Mouse (Mus musculus) B cell, adult 67 days (primary cell): ENCODE measurements around the gene Prss45. TPM values are rescaled to one million over a fixed set of nuclear protein-coding genes. Genes with fewer than 3 reads are reported as not detected.

Experiments used
- total RNA-seq, 2 experiments: library from RNA; stranded (reverse); gene quantifications; 4 replicates each; pipeline ENCODE4 v1.2.4; 2023

Prss45 gene
- total RNA-seq, result not detected

GRCm38 (mm10) chr9:110834411-110834810 lies at the start of gene Prss45:
Gene Prss45 (plus strand): TSS chr9:110834588.

GRCm38 (mm10) chr9:110797866-110798265 lies 36.5 kb upstream of the Prss45 start, which contains the start of gene Prss42:
Gene Prss42 (plus strand): TSS chr9:110798166.

GRCm38 (mm10) chr9:110813789-110814188 lies 20.6 kb upstream of the Prss45 start, which contains the start of gene Prss44:
Gene Prss44 (plus strand): TSS chr9:110813994.

GRCm38 (mm10) chr9:110826390-110826789 lies 8.0 kb upstream of the Prss45 start, which contains the start of gene Prss43:
Gene Prss43 (plus strand): TSS chr9:110826690.

GRCm38 (mm10) chr9:110844206-110844605 lies 9.8 kb downstream of the Prss45 start, which contains the start of gene Prss46:
Gene Prss46 (plus strand): TSS chr9:110844506.

GRCm38 (mm10) chr9:110857781-110858472 lies 23.5 kb downstream of the Prss45 start, which contains the start of gene Prss50:
Gene Prss50 (plus strand): TSS chr9:110857967.

GRCm38 (mm10) chr9:110879191-110879920 lies 45.0 kb downstream of the Prss45 start, which contains the start of gene Als2cl:
Gene Als2cl (plus strand): TSS chr9:110879870.

GRCm38 (mm10) chr9:110879998-110880561 lies 45.7 kb downstream of the Prss45 start, which contains the start of gene Tmie:
Gene Tmie (minus strand): TSS chr9:110880113.

Other genes starting within 250 kb of the Prss45 start
- 1 to 10 TPM; 2.7 to 3.8 TPM for gene Nradd, start 210.1 kb upstream of the Prss45 start, total RNA-seq
- 10 to 100 TPM; 33.5 to 41.6 TPM for gene Nbeal2, start 180.4 kb upstream of the Prss45 start, total RNA-seq
- gene Ccdc12, start 178.1 kb upstream of the Prss45 start, total RNA-seq, result 10 to 100 TPM; 68.8 to 88.5 TPM
- gene Myl3, start 92.7 kb upstream of the Prss45 start, total RNA-seq, result under 1 TPM in 1 of 2 experiments, not detected in 1; 0.83 TPM
- not detected for gene Pth1r, start 87.4 kb upstream of the Prss45 start, total RNA-seq
- not detected for gene Prss42, start 36.4 kb upstream of the Prss45 start, total RNA-seq
- gene Prss44, start 20.6 kb upstream of the Prss45 start, total RNA-seq, result not detected
- not detected for gene Prss43, start 7.9 kb upstream of the Prss45 start, total RNA-seq
- gene Prss46, start 9.9 kb downstream of the Prss45 start, total RNA-seq, result not detected
- not detected for gene Prss50, start 23.4 kb downstream of the Prss45 start, total RNA-seq
- 1 to 10 TPM in 1 of 2 experiments, under 1 TPM in 1; 0.68 to 1.1 TPM for gene Als2cl, start 45.3 kb downstream of the Prss45 start, total RNA-seq
- gene Tmie, start 45.5 kb downstream of the Prss45 start, total RNA-seq, result not detected
- not detected for gene Fam240a, start 82.3 kb downstream of the Prss45 start, total RNA-seq
- gene Tdgf1, start 111.6 kb downstream of the Prss45 start, total RNA-seq, result not detected
- gene Lrrc2, start 117.0 kb downstream of the Prss45 start, total RNA-seq, result under 1 TPM in 1 of 2 experiments, not detected in 1; 0.38 TPM
- not detected for gene Rtp3, start 156.0 kb downstream of the Prss45 start, total RNA-seq
- gene Ltf, start 184.7 kb downstream of the Prss45 start, total RNA-seq, result 1 to 10 TPM; 2.3 to 4.3 TPM
- gene Ccrl2, start 222.9 kb downstream of the Prss45 start, total RNA-seq, result 1 to 10 TPM; 2.8 to 4.6 TPM